Mouse (Mus musculus) gastrocnemius, adult 8-10 months (tissue): ENCODE results near the gene Ksr1. TPM values are rescaled to one million over a fixed set of nuclear protein-coding genes. Genes with fewer than 3 reads are reported as not detected.

ENCODE experiments used
- DNase-seq, 2 experiments: peaks; one replicate each; pipeline ENCODE4 v3.0.0; 2022; ENCODE audit warnings: low spot score in 2 of 2
- total RNA-seq, 4 experiments: library from RNA; stranded (reverse); gene quantifications; 2 replicates each; pipeline ENCODE4 v1.2.4; 2022

The Ksr1 gene
- total RNA-seq, 4 experiments from 2014 or later: 78.5 to 117 (median 87.7) TPM

- peak in 1 of 2 experiments; percentile 24 for DNase-seq
These were observed 633 bp downstream of the Ksr1 start for GRCm38 (mm10) chr11:79145283-79146265.

GRCm38 (mm10) chr11:79144741-79145140, 1.5 kb downstream of the Ksr1 start:
- no peak for DNase-seq

GRCm38 (mm10) chr11:79144043-79144591, 2.1 kb downstream of the Ksr1 start:
- no peak for DNase-seq

- DNase-seq: no peak
These were observed 2.9 kb downstream of the Ksr1 start for GRCm38 (mm10) chr11:79143322-79143721.

GRCm38 (mm10) chr11:79142381-79142780, 3.8 kb downstream of the Ksr1 start:
- no peak for DNase-seq

- DNase-seq: no peak
These were observed 4.7 kb downstream of the Ksr1 start for GRCm38 (mm10) chr11:79141235-79142109.

GRCm38 (mm10) chr11:79140511-79140888, 5.7 kb downstream of the Ksr1 start:
- no peak for DNase-seq

- no peak for DNase-seq
These were observed 6.2 kb downstream of the Ksr1 start for GRCm38 (mm10) chr11:79139878-79140510.

GRCm38 (mm10) chr11:79138621-79139020, 7.6 kb downstream of the Ksr1 start:
- DNase-seq: no peak

GRCm38 (mm10) chr11:79137245-79137644, 9.0 kb downstream of the Ksr1 start:
- no peak for DNase-seq

GRCm38 (mm10) chr11:79135685-79136360, 10.4 kb downstream of the Ksr1 start:
- no peak for DNase-seq

- no peak for DNase-seq
These were observed 11.1 kb downstream of the Ksr1 start for GRCm38 (mm10) chr11:79135105-79135503.

- no peak for DNase-seq
These were observed 11.6 kb downstream of the Ksr1 start for GRCm38 (mm10) chr11:79134416-79135104.

- DNase-seq: no peak
These were observed 12.2 kb downstream of the Ksr1 start for GRCm38 (mm10) chr11:79133961-79134360.

- no peak for DNase-seq
These were observed 13.2 kb downstream of the Ksr1 start for GRCm38 (mm10) chr11:79133051-79133450.

- DNase-seq: no peak
These were observed 14.2 kb downstream of the Ksr1 start for GRCm38 (mm10) chr11:79131949-79132411.

- no peak for DNase-seq
These were observed 16.5 kb downstream of the Ksr1 start for GRCm38 (mm10) chr11:79129388-79130356.

- no peak for DNase-seq
These were observed 18.0 kb downstream of the Ksr1 start for GRCm38 (mm10) chr11:79128233-79128632.

GRCm38 (mm10) chr11:79126963-79127362, 19.2 kb downstream of the Ksr1 start:
- no peak for DNase-seq
